Mouse (Mus musculus) lung, adult 18-20 months (tissue): ENCODE results near the gene Sebox.
A peak's percentile ranks its signal among the peaks of the same experiment; 100 is the strongest.
"Not testable (repeated sequence)": the region's sequence is repeated elsewhere in the genome, so short reads cannot be mapped to it uniquely, and the experiment has no call there.

Experiments used
- DNase-seq, 2 experiments: peaks; one replicate each; pipeline ENCODE4 v3.0.0; 2022; ENCODE audit warnings: mixed read lengths in 2 of 2

Sebox gene

GRCm38 (mm10) chr11:78499004-78499403, 4.2 kb upstream of the Sebox start, which contains the start of gene Vtn:
Gene Vtn, plus strand, starts transcription at chr11:78499091.
- DNase-seq: no peak

- no peak for DNase-seq
Measured at GRCm38 (mm10) chr11:78499543-78499942, 3.7 kb upstream of the Sebox start.

GRCm38 (mm10) chr11:78500623-78501202, 2.5 kb upstream of the Sebox start:
- DNase-seq: no peak

- DNase-seq: no peak
Measured at GRCm38 (mm10) chr11:78501529-78501928, 1.7 kb upstream of the Sebox start.

- DNase-seq: no peak
Measured at GRCm38 (mm10) chr11:78505430-78505829, 2.2 kb downstream of the Sebox start.

GRCm38 (mm10) chr11:78509148-78509547, 5.9 kb downstream of the Sebox start:
- no peak for DNase-seq

- DNase-seq: peak; percentile 88 to 92
Measured at GRCm38 (mm10) chr11:78512025-78512957, 9.0 kb downstream of the Sebox start, which contains the start of the genes Tmem199 and Poldip2. Gene Tmem199, minus strand, starts transcription at chr11:78512172. Gene Poldip2, plus strand, starts transcription at chr11:78512193.

GRCm38 (mm10) chr11:78513106-78513790, 10.0 kb downstream of the Sebox start:
- no peak for DNase-seq

GRCm38 (mm10) chr11:78515549-78516325, 12.5 kb downstream of the Sebox start:
- DNase-seq: no peak

GRCm38 (mm10) chr11:78518931-78519330, 15.7 kb downstream of the Sebox start:
- no peak for DNase-seq

GRCm38 (mm10) chr11:78521880-78522279, 18.6 kb downstream of the Sebox start:
- no peak for DNase-seq

- peak; percentile 44 to 51 for DNase-seq
Measured at GRCm38 (mm10) chr11:78522481-78522997, 19.3 kb downstream of the Sebox start.

- peak; percentile 75 to 84 for DNase-seq
Measured at GRCm38 (mm10) chr11:78523241-78523955, 20.2 kb downstream of the Sebox start.

GRCm38 (mm10) chr11:78524838-78525237, 21.6 kb downstream of the Sebox start:
- DNase-seq: peak; percentile 60 to 72

GRCm38 (mm10) chr11:78528714-78529113, 25.5 kb downstream of the Sebox start:
- DNase-seq: no peak

- DNase-seq: no peak
Measured at GRCm38 (mm10) chr11:78530001-78530400, 26.8 kb downstream of the Sebox start.

GRCm38 (mm10) chr11:78531046-78531445, 27.8 kb downstream of the Sebox start:
- peak in 1 of 2 experiments; percentile 33 for DNase-seq

GRCm38 (mm10) chr11:78531515-78531914, 28.3 kb downstream of the Sebox start:
- DNase-seq: not testable (repeated sequence)

- DNase-seq: no peak
Measured at GRCm38 (mm10) chr11:78534516-78534915, 31.3 kb downstream of the Sebox start.

GRCm38 (mm10) chr11:78535376-78536079, 32.3 kb downstream of the Sebox start:
- peak; percentile 63 to 85 for DNase-seq
